Mouse (Mus musculus) ES-E14 (cell line): ENCODE results near the gene Gm4450. TPM values are rescaled to one million over a fixed set of nuclear protein-coding genes. Genes with fewer than 3 reads are reported as not detected.
A peak's percentile ranks its signal among the peaks of the same experiment; 100 is the strongest.

ENCODE experiments used
- DNase-seq: peaks from one replicate; pipeline ENCODE4 v3.0.0-alpha.2; 2013; ENCODE audit warnings: low read depth, low spot score
- H3K27ac ChIP-seq: 2 replicates; pipeline ENCODE4 v1.5.1; 2012; ENCODE audit warnings: low read depth, mild to moderate bottlenecking, low read length, moderate library complexity, mixed read lengths; ENCODE audit not compliant: poor library complexity, insufficient read depth, severe bottlenecking
- H3K36me3 ChIP-seq: 2 replicates; pipeline ENCODE4 v1.6.1; 2012; ENCODE audit warnings: mild to moderate bottlenecking, low read length, moderate library complexity, mixed read lengths; ENCODE audit not compliant: control insufficient read depth, poor library complexity, insufficient read depth, severe bottlenecking
- H3K4me1 ChIP-seq, 2 experiments: fragments of 150-350 bp in 1 of 2; sonication (generic) in 1 of 2; 2 replicates each; pipeline ENCODE4 v1.6.1; 2012; ENCODE audit warnings: low read length in 2 of 2, mild to moderate bottlenecking in 1 of 2, mixed read lengths in 1 of 2; ENCODE audit not compliant: control insufficient read depth in 2 of 2, insufficient read depth in 2 of 2, poor library complexity in 1 of 2
- H3K4me3 ChIP-seq, 2 experiments: fragments of 150-350 bp in 1 of 2; sonication (generic) in 1 of 2; 2 replicates each; pipeline ENCODE4 v1.5.1; 2012; ENCODE audit warnings: low read length in 2 of 2, low read depth in 1 of 2, mild to moderate bottlenecking in 1 of 2, mixed read lengths in 1 of 2; ENCODE audit not compliant: insufficient read depth in 1 of 2, poor library complexity in 1 of 2, severe bottlenecking in 1 of 2
- H3K9ac ChIP-seq: 2 replicates; pipeline ENCODE4 v1.6.1; 2012; ENCODE audit warnings: low read depth, mild to moderate bottlenecking, low read length, mixed read lengths; ENCODE audit not compliant: poor library complexity, insufficient read depth, severe bottlenecking
- H3K9me3 ChIP-seq: fragments of 150-350 bp; sonication (generic); 2 replicates; pipeline ENCODE4 v1.6.1; 2012; ENCODE audit warnings: low read depth, mild to moderate bottlenecking, low read length; ENCODE audit not compliant: control insufficient read depth, insufficient read depth
- CHD2 ChIP-seq: IDR thresholded peaks from 2 replicates; pipeline ENCODE4 v1.6.1; 2014; ENCODE audit warnings: mild to moderate bottlenecking, low read depth, low read length, inconsistent platforms
- HCFC1 ChIP-seq: IDR thresholded peaks from 2 replicates; pipeline ENCODE4 v1.6.1; 2012; ENCODE audit warnings: low read length, inconsistent platforms, borderline replicate concordance; ENCODE audit not compliant: insufficient read depth
- MAFK ChIP-seq: IDR thresholded peaks from 2 replicates; pipeline ENCODE4 v1.6.1; 2014; ENCODE audit warnings: mild to moderate bottlenecking, low read depth, low read length, inconsistent platforms; ENCODE audit not compliant: insufficient read depth
- ZC3H11A ChIP-seq: IDR thresholded peaks from 2 replicates; pipeline ENCODE4 v1.6.1; 2012; ENCODE audit warnings: low read depth, mild to moderate bottlenecking, inconsistent platforms, low read length, borderline replicate concordance
- ZNF384 ChIP-seq: IDR thresholded peaks from 2 replicates; pipeline ENCODE4 v1.6.1; 2012; ENCODE audit warnings: low read depth, low read length, inconsistent platforms
- in situ Hi-C, 2 experiments: fragments of 600-800 bp; cut with MboI; formaldehyde crosslinking; loops; one replicate each; pipeline ENCODE4 v1.15.1; 2025; ENCODE audit warnings: low sequenced_read_pairs in 2 of 2, inconsistent platforms in 1 of 2; ENCODE audit not compliant: unreplicated experiment in 2 of 2
- total RNA-seq: library from RNA; depleted of rRNA; stranded (reverse); fragments of 300-350 nt; gene quantifications from 2 replicates; pipeline ENCODE4 v1.2.3, GENCODE M21; 2012

The Gm4450 gene
- total RNA-seq, 1 experiment, result not detected

DNA sequence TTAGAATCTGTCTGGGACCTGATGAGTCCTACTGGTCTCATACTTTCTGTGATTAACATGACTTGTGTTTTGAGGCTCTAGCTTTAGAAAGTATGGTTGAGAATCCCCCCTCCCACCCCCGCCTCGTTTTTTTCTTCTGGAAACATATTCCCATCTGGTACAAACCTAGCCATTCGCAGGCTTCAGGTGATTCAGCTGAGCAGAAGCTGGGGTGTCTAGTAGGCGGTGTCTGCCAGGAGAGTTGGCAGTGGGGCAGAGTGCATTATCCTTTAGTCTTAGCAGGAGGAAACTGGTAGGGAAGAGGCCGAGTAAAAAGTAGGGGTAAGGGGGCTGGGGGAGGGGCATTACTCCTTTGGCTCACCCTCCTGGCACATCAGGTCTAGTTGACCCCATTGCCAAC lies 30.2 kb downstream of the Gm4450 start:
- Histone ChIP-seq H3K27ac (no peak overlapping the region), H3K9ac (no peak overlapping the region), H3K36me3 (no peaks in the 10 kb centered on the region), H3K4me3 (peak overlapping the region in 1 of 2 experiments; percentile 72; a peak in 2 of 4 replicates), H3K4me1 (peaks cover 0 to 4% of the 10 kb centered on the region in 2 experiments; a peak in 1 of 4 replicates), H3K9me3 (no peaks in the 10 kb centered on the region)
- no peak for DNase-seq
- TF ChIP-seq ZNF384 (no peak), CHD2 (no peak), ZC3H11A (no peak), MAFK (no peak), HCFC1 (no peak)
- in situ Hi-C loops, result no loop called here

DNA sequence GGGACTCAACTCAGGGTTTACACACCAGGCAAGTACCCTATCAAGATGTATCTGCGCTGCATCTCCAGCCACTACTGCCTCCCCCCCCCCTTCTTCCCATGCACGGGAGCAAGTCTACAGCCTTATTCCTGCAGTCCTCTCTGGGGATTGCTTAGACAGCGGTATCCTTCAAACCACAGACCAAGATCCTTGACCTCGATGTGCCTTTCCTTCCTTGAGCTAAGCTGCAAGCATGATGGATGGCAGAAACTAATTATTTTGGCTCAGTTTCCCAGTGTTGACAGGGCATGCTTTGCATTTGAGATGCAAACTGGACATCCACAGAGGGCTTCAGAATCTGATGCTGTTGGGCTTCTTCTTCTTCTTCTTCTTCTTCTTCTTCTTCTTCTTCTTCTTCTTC lies 34.0 kb downstream of the Gm4450 start:
- TF ChIP-seq MAFK, result no peak
- no peak for TF ChIP-seq ZNF384
- no peak for TF ChIP-seq HCFC1
- Histone ChIP-seq H3K27ac (no peak overlapping the region), H3K36me3 (no peaks in the 10 kb centered on the region), H3K4me1 (peaks cover 0 to 4% of the 10 kb centered on the region in 2 experiments; a peak in 1 of 4 replicates), H3K4me3 (no peak overlapping the region), H3K9ac (no peak overlapping the region), H3K9me3 (no peaks in the 10 kb centered on the region)
- in situ Hi-C loops, result no loop called here
- DNase-seq, result no peak

GRCm38 (mm10) chr3:98419786-98420070 lies 37.2 kb downstream of the Gm4450 start:
- Histone ChIP-seq H3K4me1 (no peaks in the 10 kb centered on the region; a peak in 1 of 4 replicates), H3K9me3 (no peaks in the 10 kb centered on the region), H3K9ac (no peak overlapping the region), H3K4me3 (no peak overlapping the region), H3K27ac (no peak overlapping the region), H3K36me3 (no peaks in the 10 kb centered on the region)
- TF ChIP-seq CHD2 (no peak), HCFC1 (no peak), MAFK (no peak), ZC3H11A (no peak), ZNF384 (no peak)
- in situ Hi-C loops, result no loop called here
- DNase-seq, result no peak

- DNase-seq, result no peak
- TF ChIP-seq ZC3H11A, result no peak
- TF ChIP-seq CHD2, result no peak
- TF ChIP-seq ZNF384, result no peak
- TF ChIP-seq MAFK, result no peak
- TF ChIP-seq HCFC1, result no peak
- Histone ChIP-seq H3K4me3 (no peak overlapping the region), H3K36me3 (no peaks in the 10 kb centered on the region), H3K9me3 (no peaks in the 10 kb centered on the region), H3K9ac (no peak overlapping the region), H3K4me1 (no peaks in the 10 kb centered on the region; a peak in 1 of 4 replicates), H3K27ac (no peak overlapping the region)
- in situ Hi-C loops, result no loop called here
Observed at GRCm38 (mm10) chr3:98418991-98419785, 37.7 kb downstream of the Gm4450 start.
